Mouse (Mus musculus): ENCODE results near the gene Tmem135. TPM values are rescaled to one million over a fixed set of nuclear protein-coding genes. Genes with fewer than 3 reads are reported as not detected.

Gene Tmem135
- polyA plus RNA-seq (2015; fragmentation: Nextera tagmentation; extraction: Ambion mirVana), result 21.0 and 21.2 TPM in 2 replicates

- H3K36me3 ChIP-seq (ENCODE audit: control insufficient read depth, insufficient read depth, low read length), result no peaks in the 10 kb centered on the region
- TF ChIP-seq EP300 (optimal IDR thresholded peaks at IDR 0.05) (no peak), CTCF (IDR thresholded peaks at IDR 0.05; ENCODE audit: low read depth) (0 out of 2 replicates have a peak, but pooled peaks have one; percentile 32)
- H3K27ac ChIP-seq (replicated peaks), result peak within 1 kb of the TSS; percentile 97
- no peaks in the 10 kb centered on the region for H3K9me3 ChIP-seq (ENCODE audit: control insufficient read depth, low read length)
- ATAC-seq (ENCODE audit: low FRiP score, low TSS enrichment), result peak; percentile 98
- under 1% methylated on average over 48 of the region's 62 CpGs for WGBS
- peak within 1 kb of the TSS; percentile 96 for H3K4me3 ChIP-seq (ENCODE audit: low read depth, low read length)
- no peaks in the 10 kb centered on the region for H3K27me3 ChIP-seq (ENCODE audit: control insufficient read depth, insufficient read depth, low read length)
- peak within 1 kb of the TSS; percentile 90 for H3K4me2 ChIP-seq (replicated peaks; ENCODE audit: low read depth)
- H3K4me1 ChIP-seq (replicated peaks; ENCODE audit: control insufficient read depth, insufficient read depth), result no peaks in the 10 kb centered on the region
- H3K9ac ChIP-seq (ENCODE audit: low read length), result peak within 1 kb of the TSS; percentile 97
- DNase-seq (ENCODE audit: low spot score), result peak; percentile 99
Observed at GRCm38 (mm10) chr7:89404081-89404733, at the start of gene Tmem135, which contains the start of gene Fzd4. Gene Tmem135 (minus strand): TSS chr7:89404222. Gene Fzd4 (plus strand): TSS chr7:89404355.

GRCm38 (mm10) chr7:89450312-89450711 is 46.3 kb upstream of the Tmem135 start:
- no peak overlapping the region for H3K4me3 ChIP-seq (ENCODE audit: low read depth, low read length)
- H3K9me3 ChIP-seq (ENCODE audit: control insufficient read depth, low read length), result no peaks in the 10 kb centered on the region
- no peak for DNase-seq (ENCODE audit: low spot score)
- no peak overlapping the region for H3K9ac ChIP-seq (ENCODE audit: low read length)
- H3K36me3 ChIP-seq (ENCODE audit: control insufficient read depth, insufficient read depth, low read length), result no peaks in the 10 kb centered on the region
- H3K27me3 ChIP-seq (ENCODE audit: control insufficient read depth, insufficient read depth, low read length), result no peaks in the 10 kb centered on the region
- 55% methylated on average over 2 of the region's 2 CpGs for WGBS
- ATAC-seq (ENCODE audit: low FRiP score, low TSS enrichment), result no peak
- H3K4me1 ChIP-seq (replicated peaks; ENCODE audit: control insufficient read depth, insufficient read depth), result no peaks in the 10 kb centered on the region
- no peak overlapping the region for H3K27ac ChIP-seq (replicated peaks)
- TF ChIP-seq EP300 (optimal IDR thresholded peaks at IDR 0.05) (no peak), CTCF (IDR thresholded peaks at IDR 0.05; ENCODE audit: low read depth) (no peak)
- no peak overlapping the region for H3K4me2 ChIP-seq (replicated peaks; ENCODE audit: low read depth)

- H3K9me3 ChIP-seq (ENCODE audit: control insufficient read depth, low read length), result no peaks in the 10 kb centered on the region
- no peaks in the 10 kb centered on the region for H3K36me3 ChIP-seq (ENCODE audit: control insufficient read depth, insufficient read depth, low read length)
- DNase-seq (ENCODE audit: low spot score), result peak; percentile 28
- no peak overlapping the region for H3K4me3 ChIP-seq (ENCODE audit: low read depth, low read length)
- WGBS, result 51% methylated on average over 4 of the region's 4 CpGs
- no peak overlapping the region for H3K4me2 ChIP-seq (replicated peaks; ENCODE audit: low read depth)
- no peaks in the 10 kb centered on the region for H3K27me3 ChIP-seq (ENCODE audit: control insufficient read depth, insufficient read depth, low read length)
- H3K27ac ChIP-seq (replicated peaks), result no peak overlapping the region
- ATAC-seq (ENCODE audit: low FRiP score, low TSS enrichment), result peak; percentile 89
- H3K9ac ChIP-seq (ENCODE audit: low read length), result no peak overlapping the region
- no peak for TF ChIP-seq CTCF (IDR thresholded peaks at IDR 0.05; ENCODE audit: low read depth)
- no peak for TF ChIP-seq EP300 (optimal IDR thresholded peaks at IDR 0.05)
- H3K4me1 ChIP-seq (replicated peaks; ENCODE audit: control insufficient read depth, insufficient read depth), result no peaks in the 10 kb centered on the region
Observed at GRCm38 (mm10) chr7:89445137-89445536, 41.1 kb upstream of the Tmem135 start.

- no peak for DNase-seq (ENCODE audit: low spot score)
- WGBS, result 70% methylated on average over 4 of the region's 4 CpGs
Observed at GRCm38 (mm10) chr7:89442242-89442641, 38.2 kb upstream of the Tmem135 start.

GRCm38 (mm10) chr7:89441291-89441690 is 37.3 kb upstream of the Tmem135 start:
- H3K27me3 ChIP-seq (ENCODE audit: control insufficient read depth, insufficient read depth, low read length), result no peaks in the 10 kb centered on the region
- H3K27ac ChIP-seq (replicated peaks), result no peak overlapping the region
- 55% methylated on average over 7 of the region's 7 CpGs for WGBS
- H3K9me3 ChIP-seq (ENCODE audit: control insufficient read depth, low read length), result no peaks in the 10 kb centered on the region
- no peaks in the 10 kb centered on the region for H3K36me3 ChIP-seq (ENCODE audit: control insufficient read depth, insufficient read depth, low read length)
- H3K4me1 ChIP-seq (replicated peaks; ENCODE audit: control insufficient read depth, insufficient read depth), result no peaks in the 10 kb centered on the region
- no peak overlapping the region for H3K9ac ChIP-seq (ENCODE audit: low read length)
- no peak overlapping the region for H3K4me2 ChIP-seq (replicated peaks; ENCODE audit: low read depth)
- no peak overlapping the region for H3K4me3 ChIP-seq (ENCODE audit: low read depth, low read length)
- ATAC-seq (ENCODE audit: low FRiP score, low TSS enrichment) (no peak), DNase-seq (ENCODE audit: low spot score) (no peak)
- no peak for TF ChIP-seq EP300 (optimal IDR thresholded peaks at IDR 0.05)
- no peak for TF ChIP-seq CTCF (IDR thresholded peaks at IDR 0.05; ENCODE audit: low read depth)

More at GRCm38 (mm10) chr7:89442242-89442641, 38.2 kb upstream of the Tmem135 start:
- Histone ChIP-seq H3K9ac (ENCODE audit: low read length) (no peak overlapping the region), H3K27me3 (ENCODE audit: control insufficient read depth, insufficient read depth, low read length) (no peaks in the 10 kb centered on the region), H3K4me2 (replicated peaks; ENCODE audit: low read depth) (no peak overlapping the region), H3K36me3 (ENCODE audit: control insufficient read depth, insufficient read depth, low read length) (no peaks in the 10 kb centered on the region), H3K9me3 (ENCODE audit: control insufficient read depth, low read length) (no peaks in the 10 kb centered on the region), H3K27ac (replicated peaks) (no peak overlapping the region), H3K4me3 (ENCODE audit: low read depth, low read length) (no peak overlapping the region), H3K4me1 (replicated peaks; ENCODE audit: control insufficient read depth, insufficient read depth) (no peaks in the 10 kb centered on the region)
- no peak for ATAC-seq (ENCODE audit: low FRiP score, low TSS enrichment)
- no peak for TF ChIP-seq EP300 (optimal IDR thresholded peaks at IDR 0.05)
- no peak for TF ChIP-seq CTCF (IDR thresholded peaks at IDR 0.05; ENCODE audit: low read depth)

- 0 out of 2 replicates have a peak, but pooled peaks have one; percentile 61 for ATAC-seq (ENCODE audit: low FRiP score, low TSS enrichment)
Observed at GRCm38 (mm10) chr7:89437589-89437988, 33.6 kb upstream of the Tmem135 start.

More at GRCm38 (mm10) chr7:89437589-89437988, 33.6 kb upstream of the Tmem135 start:
- TF ChIP-seq EP300 (optimal IDR thresholded peaks at IDR 0.05) (no peak), CTCF (IDR thresholded peaks at IDR 0.05; ENCODE audit: low read depth) (peak; percentile 89)
- 39% methylated on average over 4 of the region's 4 CpGs for WGBS
- H3K4me2 ChIP-seq (replicated peaks; ENCODE audit: low read depth), result no peak overlapping the region
- H3K9me3 ChIP-seq (ENCODE audit: control insufficient read depth, low read length), result no peaks in the 10 kb centered on the region
- H3K9ac ChIP-seq (ENCODE audit: low read length), result no peak overlapping the region
- no peaks in the 10 kb centered on the region for H3K4me1 ChIP-seq (replicated peaks; ENCODE audit: control insufficient read depth, insufficient read depth)
- DNase-seq (ENCODE audit: low spot score), result peak; percentile 36
- H3K27me3 ChIP-seq (ENCODE audit: control insufficient read depth, insufficient read depth, low read length), result no peaks in the 10 kb centered on the region
- no peaks in the 10 kb centered on the region for H3K36me3 ChIP-seq (ENCODE audit: control insufficient read depth, insufficient read depth, low read length)
- no peak overlapping the region for H3K27ac ChIP-seq (replicated peaks)
- H3K4me3 ChIP-seq (ENCODE audit: low read depth, low read length), result no peak overlapping the region

Data from stomach, postnatal 0 days (tissue).